Mouse (Mus musculus): ENCODE data around the gene Stx1a. TPM values are rescaled to one million over a fixed set of nuclear protein-coding genes. Genes with fewer than 3 reads are reported as not detected.

Stx1a gene
- polyA plus RNA-seq, 1 experiment: not detected

DNA sequence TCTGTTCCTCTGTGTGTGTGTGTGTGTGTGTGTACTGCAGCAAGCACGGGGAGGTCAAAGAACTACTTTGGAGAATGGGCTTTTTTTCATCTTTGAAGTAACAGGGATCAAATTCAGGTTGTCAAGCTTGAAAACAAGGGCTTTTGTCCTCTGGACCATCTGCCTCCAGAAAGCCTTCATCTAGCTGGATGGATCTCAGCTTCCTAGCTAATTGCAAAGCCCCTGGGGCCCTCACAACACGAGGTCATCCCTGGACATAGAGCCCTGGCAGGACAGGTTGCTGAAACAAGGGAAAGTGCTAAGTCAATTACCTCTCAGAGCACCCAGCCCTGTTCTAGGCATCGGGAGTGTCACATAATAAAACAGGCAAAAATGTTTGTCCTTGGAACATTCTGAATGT, 39.5 kb upstream of the Stx1a start:
- Histone ChIP-seq H3K27ac (ENCODE audit: insufficient read depth, low read depth, low read length) (no peak overlapping the region), H3K4me1 (ENCODE audit: control insufficient read depth, insufficient read depth, low read length) (peaks cover 17% of the 10 kb centered on the region), H3K4me3 (ENCODE audit: insufficient read depth, low read depth, low read length) (no peak overlapping the region)
- 37% methylated on average over 3 of the region's 3 CpGs for WGBS
- TF ChIP-seq POLR2A (IDR thresholded peaks at IDR 0.05; ENCODE audit: insufficient read depth, low read depth, low read length) (no peak), CTCF (IDR thresholded peaks at IDR 0.05; ENCODE audit: insufficient read depth, low read depth, low read length) (no peak)

- H3K4me3 ChIP-seq (ENCODE audit: insufficient read depth, low read depth, low read length): peak within 1 kb of the TSS; percentile 15
- H3K27ac ChIP-seq (ENCODE audit: insufficient read depth, low read depth, low read length): no peak within 1 kb of the TSS
- under 1% methylated on average over 25 of the region's 25 CpGs for WGBS
- peaks cover 17% of the 10 kb centered on the region for H3K4me1 ChIP-seq (ENCODE audit: control insufficient read depth, insufficient read depth, low read length)
- TF ChIP-seq CTCF (IDR thresholded peaks at IDR 0.05; ENCODE audit: insufficient read depth, low read depth, low read length): no peak
These were observed 37.5 kb upstream of the Stx1a start, which contains the start of gene Cldn3 for GRCm38 (mm10) chr5:134985633-134986297. TSS of gene Cldn3 (plus strand) at chr5:134986214.

GRCm38 (mm10) chr5:134986298-134987268, 36.7 kb upstream of the Stx1a start:
- 4% methylated on average over 79 of the region's 79 CpGs for WGBS

GRCm38 (mm10) chr5:134989166-134989565, 34.1 kb upstream of the Stx1a start:
- TF ChIP-seq CTCF (IDR thresholded peaks at IDR 0.05; ENCODE audit: insufficient read depth, low read depth, low read length) (no peak), POLR2A (IDR thresholded peaks at IDR 0.05; ENCODE audit: insufficient read depth, low read depth, low read length) (no peak)
- H3K4me3 ChIP-seq (ENCODE audit: insufficient read depth, low read depth, low read length): no peak overlapping the region
- peaks cover 17% of the 10 kb centered on the region for H3K4me1 ChIP-seq (ENCODE audit: control insufficient read depth, insufficient read depth, low read length)
- H3K27ac ChIP-seq (ENCODE audit: insufficient read depth, low read depth, low read length): no peak overlapping the region
- WGBS: 79% methylated on average over 11 of the region's 11 CpGs

More at GRCm38 (mm10) chr5:134986298-134987268, 36.7 kb upstream of the Stx1a start:
- no peak for TF ChIP-seq POLR2A (IDR thresholded peaks at IDR 0.05; ENCODE audit: insufficient read depth, low read depth, low read length)
- TF ChIP-seq CTCF (IDR thresholded peaks at IDR 0.05; ENCODE audit: insufficient read depth, low read depth, low read length): no peak
- no peak overlapping the region for H3K27ac ChIP-seq (ENCODE audit: insufficient read depth, low read depth, low read length)
- peak overlapping the region; percentile 15 for H3K4me3 ChIP-seq (ENCODE audit: insufficient read depth, low read depth, low read length)
- peaks cover 17% of the 10 kb centered on the region for H3K4me1 ChIP-seq (ENCODE audit: control insufficient read depth, insufficient read depth, low read length)

GRCm38 (mm10) chr5:134989741-134990140, 33.5 kb upstream of the Stx1a start:
- Histone ChIP-seq H3K4me1 (ENCODE audit: control insufficient read depth, insufficient read depth, low read length) (peaks cover 17% of the 10 kb centered on the region), H3K4me3 (ENCODE audit: insufficient read depth, low read depth, low read length) (no peak overlapping the region), H3K27ac (ENCODE audit: insufficient read depth, low read depth, low read length) (no peak overlapping the region)
- WGBS: 75% methylated on average over 6 of the region's 6 CpGs
- TF ChIP-seq POLR2A (IDR thresholded peaks at IDR 0.05; ENCODE audit: insufficient read depth, low read depth, low read length) (no peak), CTCF (IDR thresholded peaks at IDR 0.05; ENCODE audit: insufficient read depth, low read depth, low read length) (no peak)

DNA sequence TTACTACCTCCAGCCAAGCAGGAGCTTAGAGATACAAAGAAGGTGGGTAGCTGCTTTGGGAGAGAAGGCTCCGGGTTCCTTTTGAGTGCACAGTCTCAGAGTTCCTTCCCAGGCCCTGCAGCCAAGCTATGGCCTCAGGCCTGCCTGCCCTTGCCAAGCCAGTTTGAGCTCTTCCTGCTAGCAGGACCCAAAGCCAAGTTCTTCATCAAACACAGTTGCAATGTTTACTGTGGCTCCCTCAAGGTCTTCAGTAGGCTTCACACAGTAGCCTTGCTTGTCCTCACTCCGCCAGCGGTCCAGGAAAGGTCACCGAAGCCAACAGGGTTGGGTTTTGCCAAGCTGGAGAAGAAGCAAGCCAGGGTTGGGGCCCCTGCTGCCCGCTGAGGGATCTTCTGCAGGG, 30.7 kb upstream of the Stx1a start:
- no peak overlapping the region for H3K4me3 ChIP-seq (ENCODE audit: insufficient read depth, low read depth, low read length)
- TF ChIP-seq POLR2A (IDR thresholded peaks at IDR 0.05; ENCODE audit: insufficient read depth, low read depth, low read length): no peak
- TF ChIP-seq CTCF (IDR thresholded peaks at IDR 0.05; ENCODE audit: insufficient read depth, low read depth, low read length): no peak
- no peak overlapping the region for H3K27ac ChIP-seq (ENCODE audit: insufficient read depth, low read depth, low read length)
- WGBS: 80% methylated on average over 5 of the region's 5 CpGs
- no peaks in the 10 kb centered on the region for H3K4me1 ChIP-seq (ENCODE audit: control insufficient read depth, insufficient read depth, low read length)

DNA sequence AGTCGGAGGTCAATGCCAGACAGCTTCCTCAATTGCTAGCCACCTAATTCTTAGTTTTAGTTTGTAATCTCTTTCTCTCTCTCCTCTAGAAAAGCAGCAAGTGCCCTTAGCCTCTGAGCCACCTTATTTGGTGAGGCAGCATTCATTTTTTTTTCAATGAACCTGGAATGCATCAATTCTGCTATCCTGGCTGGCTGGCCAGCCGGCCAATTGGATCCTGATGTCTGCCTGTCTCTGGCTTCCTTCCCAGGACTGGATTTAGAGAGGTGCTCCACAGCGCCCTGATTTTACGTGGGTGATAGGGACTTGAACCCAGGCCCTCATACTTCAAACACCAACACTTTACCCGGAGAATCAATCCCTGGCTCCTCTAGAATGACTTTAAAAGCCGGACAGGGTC, 24.9 kb upstream of the Stx1a start:
- peaks cover 4% of the 10 kb centered on the region; the same call in 1 of the 2 replicates for H3K4me1 ChIP-seq (ENCODE audit: control insufficient read depth, insufficient read depth, low read length)
- no peak overlapping the region for H3K4me3 ChIP-seq (ENCODE audit: insufficient read depth, low read depth, low read length)
- 80% methylated on average over 6 of the region's 6 CpGs for WGBS
- H3K27ac ChIP-seq (ENCODE audit: insufficient read depth, low read depth, low read length): no peak overlapping the region
- no peak for TF ChIP-seq POLR2A (IDR thresholded peaks at IDR 0.05; ENCODE audit: insufficient read depth, low read depth, low read length)
- no peak for TF ChIP-seq CTCF (IDR thresholded peaks at IDR 0.05; ENCODE audit: insufficient read depth, low read depth, low read length)

- no peak overlapping the region for H3K27ac ChIP-seq (ENCODE audit: insufficient read depth, low read depth, low read length)
- WGBS: 98% methylated on average over 4 of the region's 4 CpGs
- H3K4me1 ChIP-seq (ENCODE audit: control insufficient read depth, insufficient read depth, low read length): peaks cover 4% of the 10 kb centered on the region; the same call in 1 of the 2 replicates
- no peak for TF ChIP-seq CTCF (IDR thresholded peaks at IDR 0.05; ENCODE audit: insufficient read depth, low read depth, low read length)
- H3K4me3 ChIP-seq (ENCODE audit: insufficient read depth, low read depth, low read length): no peak overlapping the region
These were observed 23.5 kb upstream of the Stx1a start for GRCm38 (mm10) chr5:134999797-135000196.

DNA sequence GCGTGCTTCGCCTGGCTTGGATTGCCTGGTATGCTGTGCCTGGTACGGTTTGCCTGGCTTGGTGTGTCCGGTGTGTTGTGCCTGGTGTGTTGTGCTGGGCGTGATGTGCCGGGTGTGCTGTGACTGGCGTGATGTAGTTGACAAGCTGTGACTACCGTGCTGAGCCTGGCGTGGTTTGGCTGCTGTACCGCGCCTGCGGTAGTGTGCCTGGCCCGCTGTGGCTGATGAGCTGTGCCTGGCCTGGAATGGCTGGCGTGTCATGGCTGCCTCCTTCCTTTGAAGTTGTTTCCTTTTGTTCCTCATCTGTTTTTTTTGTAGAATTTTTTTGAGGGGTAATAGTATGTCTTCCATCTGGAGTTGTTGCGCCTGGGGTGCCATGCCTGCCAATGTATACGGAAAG, 22.5 kb upstream of the Stx1a start:
- no peak overlapping the region for H3K4me3 ChIP-seq (ENCODE audit: insufficient read depth, low read depth, low read length)
- WGBS: 74% methylated on average over 16 of the region's 16 CpGs
- peaks cover 4% of the 10 kb centered on the region; the same call in 1 of the 2 replicates for H3K4me1 ChIP-seq (ENCODE audit: control insufficient read depth, insufficient read depth, low read length)
- no peak overlapping the region for H3K27ac ChIP-seq (ENCODE audit: insufficient read depth, low read depth, low read length)
- TF ChIP-seq POLR2A (IDR thresholded peaks at IDR 0.05; ENCODE audit: insufficient read depth, low read depth, low read length) (no peak), CTCF (IDR thresholded peaks at IDR 0.05; ENCODE audit: insufficient read depth, low read depth, low read length) (no peak)

All from olfactory bulb, adult 2 months (tissue).